Comparison of ENCODE assay signal across 8 mouse cellular contexts in the genomic region with DNA sequence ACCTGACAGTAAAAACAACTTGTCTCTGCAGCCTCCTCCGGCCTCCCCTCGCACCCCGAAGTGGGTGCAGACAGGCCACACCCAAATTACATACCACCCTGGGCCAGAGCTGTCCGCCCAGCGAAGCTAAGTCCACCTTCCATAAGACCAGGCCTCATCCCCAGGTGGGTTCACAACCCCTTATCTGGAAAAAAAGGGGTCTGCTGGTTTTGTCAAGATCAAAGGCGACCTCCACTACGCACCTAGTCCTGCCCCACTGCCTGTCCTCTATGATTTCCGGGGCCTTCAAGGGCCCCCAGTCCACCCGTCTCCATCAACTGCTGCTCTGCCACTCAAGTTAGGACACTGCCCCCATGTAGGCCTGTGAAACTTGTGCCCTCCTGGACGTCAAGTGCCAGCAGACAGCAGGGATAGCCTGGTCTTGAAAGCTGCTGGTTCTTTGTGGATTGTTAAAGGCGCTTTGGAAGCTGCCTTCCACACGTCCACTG. TPM values are rescaled to one million over a fixed set of nuclear protein-coding genes. Genes with fewer than 3 reads are reported as not detected.
DNase-seq lines count a peak whose midpoint lies in the region; ATAC-seq and TF ChIP-seq lines count a peak whose summit lies in the region.

No protein-coding gene starts in this region.

- H3K27ac ChIP-seq in cerebellum, adult 2 months (ENCODE audit: insufficient read depth, low read length): peak overlapping the region; percentile 94
- peak overlapping the region; percentile 93 for H3K27ac ChIP-seq in limb, embryonic 11.5 days (replicated peaks; ENCODE audit: low read depth, low read length)
- H3K27ac ChIP-seq in neural tube, embryonic 12.5 days: peak overlapping the region; percentile 9; the same call in 1 of the 2 replicates

- peaks cover 38% of the 10 kb centered on the region for H3K4me1 ChIP-seq in cerebellum, adult 2 months (ENCODE audit: control insufficient read depth, insufficient read depth, low read length)
- peaks cover 41% of the 10 kb centered on the region for H3K4me1 ChIP-seq in limb, embryonic 11.5 days (ENCODE audit: control insufficient read depth, insufficient read depth, low read length)
- H3K4me1 ChIP-seq in neural tube, embryonic 12.5 days: peaks cover 73% of the 10 kb centered on the region

- no peak for TF ChIP-seq CTCF in cerebellum, adult 2 months (IDR thresholded peaks at IDR 0.05; ENCODE audit: borderline replicate concordance, insufficient read depth, low read depth, low read length)

- ATAC-seq in limb, embryonic 11.5 days (ENCODE audit: insufficient number of reproducible peaks, low FRiP score, low TSS enrichment, low read depth): no peak
- no peak for ATAC-seq in neural tube, embryonic 12.5 days (ENCODE audit: low FRiP score, low read depth)

- no peak for DNase-seq in cerebellum, adult 2 months
- no peak for DNase-seq in cerebellum, postnatal 4 days (ENCODE audit: low spot score in 2 of 2)
- DNase-seq in thymus, adult 18-20 months: peak; percentile 37 to 65
- no peak for DNase-seq in thymus, postnatal 0 days (ENCODE audit: low spot score)
- peak; percentile 26 for DNase-seq in limb, embryonic 11.5 days (ENCODE audit: low spot score)
- no peak for DNase-seq in frontal cortex, adult 2 months (ENCODE audit: extremely low spot score in 1 of 2, low spot score in 1 of 2)
- DNase-seq in layer of hippocampus, postnatal 10 days (ENCODE audit: low spot score in 2 of 2): no peak

- WGBS in cerebellum, adult 2 months: 79% methylated on average over 12 of the region's 12 CpGs
- 83% methylated on average over 12 of the region's 12 CpGs for WGBS in limb, embryonic 11.5 days
- 86% methylated on average over 12 of the region's 12 CpGs for WGBS in neural tube, embryonic 12.5 days

- no peaks in the 10 kb centered on the region for H3K36me3 ChIP-seq in limb, embryonic 11.5 days (ENCODE audit: control insufficient read depth, insufficient read depth, low read length)
- H3K36me3 ChIP-seq in neural tube, embryonic 12.5 days: no peaks in the 10 kb centered on the region

- no peaks in the 10 kb centered on the region for H3K9me3 ChIP-seq in limb, embryonic 11.5 days (ENCODE audit: control insufficient read depth, low read length)
- H3K9me3 ChIP-seq in neural tube, embryonic 12.5 days: no peaks in the 10 kb centered on the region

- TF ChIP-seq POLR2A in cerebellum, adult 2 months (IDR thresholded peaks at IDR 0.05; ENCODE audit: borderline replicate concordance, insufficient read depth, low read length): no peak

- peak overlapping the region; percentile 59 for H3K9ac ChIP-seq in limb, embryonic 11.5 days (ENCODE audit: low read length)
- H3K9ac ChIP-seq in neural tube, embryonic 12.5 days: peak overlapping the region; percentile 33; the same call in 1 of the 2 replicates

- peak overlapping the region; percentile 59 for H3K4me2 ChIP-seq in limb, embryonic 11.5 days (ENCODE audit: low read depth, severe bottlenecking)
- peak overlapping the region; percentile 68 for H3K4me2 ChIP-seq in neural tube, embryonic 12.5 days (replicated peaks)

- H3K27me3 ChIP-seq in cerebellum, adult 2 months (ENCODE audit: control insufficient read depth, insufficient read depth, low read length): no peaks in the 10 kb centered on the region
- H3K27me3 ChIP-seq in limb, embryonic 11.5 days (ENCODE audit: control insufficient read depth, insufficient read depth, low read length): no peaks in the 10 kb centered on the region
- H3K27me3 ChIP-seq in neural tube, embryonic 12.5 days (replicated peaks): no peaks in the 10 kb centered on the region

- H3K4me3 ChIP-seq in cerebellum, adult 2 months (replicated peaks; ENCODE audit: insufficient read depth, low read depth, low read length): peak overlapping the region; percentile 58
- peak overlapping the region; percentile 19 for H3K4me3 ChIP-seq in limb, embryonic 11.5 days (ENCODE audit: low read depth, low read length)
- H3K4me3 ChIP-seq in neural tube, embryonic 12.5 days: peak overlapping the region; percentile 18; the same call in 1 of the 2 replicates

RNA-seq across cellular contexts. Expression of a gene that starts 30.2 kb away (rescaled TPM):
- 23.4 and 28.3 TPM in 2 replicates for polyA plus RNA-seq in cerebellum, adult 2 months (2012; rRNA removed)
- polyA plus RNA-seq in thymus, postnatal 0 days (2015; fragmentation: Nextera tagmentation; extraction: Ambion mirVana): 72.4 and 75.2 TPM in 2 replicates
- polyA plus RNA-seq in limb, embryonic 11.5 days (2014; fragmentation: Nextera tagmentation; extraction: Ambion mirVana): 21.2 and 24.4 TPM in 2 replicates
- polyA plus RNA-seq in neural tube, embryonic 12.5 days (2016; fragmentation: Nextera tagmentation; extraction: Ambion mirVana): 27.0 and 33.0 TPM in 2 replicates
- polyA plus RNA-seq in frontal cortex, adult 2 months (2012; rRNA removed): 13.1 and 15.6 TPM in 2 replicates
- total RNA-seq in layer of hippocampus, postnatal 10 days (2021): 10 to 100 TPM; 10.7 to 14.8 TPM

RNA-seq across cellular contexts. Expression of a gene that starts 32.7 kb away (rescaled TPM):
- polyA plus RNA-seq in cerebellum, adult 2 months (2012; rRNA removed): 4.3 and 5.0 TPM in 2 replicates
- polyA plus RNA-seq in thymus, postnatal 0 days (2015; fragmentation: Nextera tagmentation; extraction: Ambion mirVana): 11.4 and 14.6 TPM in 2 replicates
- polyA plus RNA-seq in limb, embryonic 11.5 days (2014; fragmentation: Nextera tagmentation; extraction: Ambion mirVana): 1.5 TPM in 2 replicates
- polyA plus RNA-seq in neural tube, embryonic 12.5 days (2016; fragmentation: Nextera tagmentation; extraction: Ambion mirVana): 1.7 and 2.5 TPM in 2 replicates
- 7.8 and 8.7 TPM in 2 replicates for polyA plus RNA-seq in frontal cortex, adult 2 months (2012; rRNA removed)
- total RNA-seq in layer of hippocampus, postnatal 10 days (2021): 1 to 10 TPM; 2.1 to 3.6 TPM

RNA-seq across cellular contexts. Expression of a gene that starts 49.1 kb away (rescaled TPM):
- 5.1 and 5.6 TPM in 2 replicates for polyA plus RNA-seq in cerebellum, adult 2 months (2012; rRNA removed)
- 3.3 and 4.1 TPM in 2 replicates for polyA plus RNA-seq in thymus, postnatal 0 days (2015; fragmentation: Nextera tagmentation; extraction: Ambion mirVana)
- polyA plus RNA-seq in limb, embryonic 11.5 days (2014; fragmentation: Nextera tagmentation; extraction: Ambion mirVana): 4.7 and 5.1 TPM in 2 replicates
- 10.5 and 11.8 TPM in 2 replicates for polyA plus RNA-seq in neural tube, embryonic 12.5 days (2016; fragmentation: Nextera tagmentation; extraction: Ambion mirVana)
- polyA plus RNA-seq in frontal cortex, adult 2 months (2012; rRNA removed): 4.6 and 4.9 TPM in 2 replicates
- total RNA-seq in layer of hippocampus, postnatal 10 days (2021): 1 to 10 TPM; 4.4 to 5.5 TPM

Comparison
In these comparisons a context has a peak if more than half of its experiments do, and no peak if none do; other contexts are left out.
1. DNase-seq: peak in thymus, adult 18-20 months (2 of 2) and limb, embryonic 11.5 days (single experiment); none in cerebellum, adult 2 months (0 of 2), cerebellum, postnatal 4 days (0 of 2), thymus, postnatal 0 days (single experiment), frontal cortex, adult 2 months (0 of 2) and layer of hippocampus, postnatal 10 days (0 of 2).
2. H3K27ac ChIP-seq: peak in every context shown above with its lines; median percentile 94 in cerebellum, adult 2 months; 93 in limb, embryonic 11.5 days; 9 in neural tube, embryonic 12.5 days.
3. Peak in every context shown above with its lines, with median percentiles within 50 percentile points of each other: H3K4me3 ChIP-seq.